Mouse (Mus musculus) midbrain, embryonic 10.5 days (tissue): Measurements from ENCODE around the gene March2. TPM values are rescaled to one million over a fixed set of nuclear protein-coding genes. Genes with fewer than 3 reads are reported as not detected.

Experiments
- DNase-seq: peaks from one replicate; pipeline ENCODE4 v3.0.0-alpha.2; 2017; ENCODE audit warnings: low spot score
- H3K27ac ChIP-seq: fragments of 300-500 bp; sonication (generic); replicated peaks from 2 replicates; pipeline ENCODE4 v1.5.1; 2016; ENCODE audit warnings: mild to moderate bottlenecking
- H3K27me3 ChIP-seq: fragments of 300-500 bp; sonication (generic); 2 replicates; pipeline ENCODE4 v1.6.1; 2016; ENCODE audit warnings: low read depth, mild to moderate bottlenecking; ENCODE audit not compliant: poor library complexity, severe bottlenecking
- H3K36me3 ChIP-seq: fragments of 300-500 bp; sonication (generic); 2 replicates; pipeline ENCODE4 v1.6.1; 2016; ENCODE audit warnings: mild to moderate bottlenecking, moderate library complexity
- H3K4me1 ChIP-seq: fragments of 300-500 bp; sonication (generic); 2 replicates; pipeline ENCODE4 v1.6.1; 2016
- H3K4me3 ChIP-seq: fragments of 300-500 bp; sonication (generic); 2 replicates; pipeline ENCODE4 v1.5.1; 2016; ENCODE audit warnings: mild to moderate bottlenecking, moderate library complexity
- H3K9me3 ChIP-seq: fragments of 300-500 bp; sonication (generic); replicated peaks from 2 replicates; pipeline ENCODE4 v1.6.1; 2016; ENCODE audit warnings: mild to moderate bottlenecking
- WGBS: fragments of 180-500 bp; shearing (Covaris S2); methylation state at CpG from one replicate; pipeline ENCODE4 v1.1.7; 2016; 5-methylcytosine and 5-hydroxymethylcytosine counted together
- polyA plus RNA-seq: library from polyadenylated mRNA; unstranded; fragments of >200 nt; fragmentation: Nextera tagmentation; extraction: Ambion mirVana; gene quantifications from 2 replicates; pipeline ENCODE4 v1.2.1, GENCODE M21; 2016

Gene March2
- polyA plus RNA-seq, 1 experiment from 2014 or later: 35.5 TPM

- H3K36me3 ChIP-seq: peaks cover 51% of the 10 kb centered on the region
- peaks cover 9% of the 10 kb centered on the region; the same call in 1 of the 2 replicates for H3K9me3 ChIP-seq
- H3K27ac ChIP-seq: no peak overlapping the region
- WGBS: 77% methylated on average over 3 of the region's 3 CpGs
- H3K27me3 ChIP-seq: no peaks in the 10 kb centered on the region
- no peak overlapping the region for H3K4me3 ChIP-seq
- no peak for DNase-seq
- H3K4me1 ChIP-seq: no peaks in the 10 kb centered on the region
Measured at GRCm38 (mm10) chr17:33709834-33710233, 8.6 kb downstream of the March2 start.

GRCm38 (mm10) chr17:33703091-33703490 is 15.4 kb downstream of the March2 start:
- DNase-seq: no peak
- WGBS: 94% methylated on average over 9 of the region's 9 CpGs
- H3K36me3 ChIP-seq: peaks cover 47% of the 10 kb centered on the region
- no peaks in the 10 kb centered on the region for H3K9me3 ChIP-seq
- H3K27ac ChIP-seq: no peak overlapping the region
- no peaks in the 10 kb centered on the region for H3K27me3 ChIP-seq
- no peaks in the 10 kb centered on the region for H3K4me1 ChIP-seq
- H3K4me3 ChIP-seq: no peak overlapping the region

- Histone ChIP-seq H3K4me3 (no peak overlapping the region), H3K27ac (no peak overlapping the region), H3K36me3 (peaks cover 47% of the 10 kb centered on the region), H3K9me3 (no peaks in the 10 kb centered on the region), H3K27me3 (no peaks in the 10 kb centered on the region), H3K4me1 (no peaks in the 10 kb centered on the region)
- WGBS: 58% methylated on average over 1 of the region's 1 CpGs
- DNase-seq: no peak
Measured at GRCm38 (mm10) chr17:33702178-33702577, 16.3 kb downstream of the March2 start.

- DNase-seq: no peak
- H3K9me3 ChIP-seq: no peaks in the 10 kb centered on the region
- no peaks in the 10 kb centered on the region for H3K27me3 ChIP-seq
- 81% methylated on average over 1 of the region's 1 CpGs for WGBS
- H3K4me1 ChIP-seq: no peaks in the 10 kb centered on the region
- no peak overlapping the region for H3K4me3 ChIP-seq
- no peak overlapping the region for H3K27ac ChIP-seq
- H3K36me3 ChIP-seq: peaks cover 50% of the 10 kb centered on the region
Measured at GRCm38 (mm10) chr17:33695471-33695870, 23.0 kb downstream of the March2 start.

- 82% methylated on average over 1 of the region's 1 CpGs for WGBS
- Histone ChIP-seq H3K27me3 (no peaks in the 10 kb centered on the region), H3K4me3 (peak within 1 kb of the TSS; percentile 92), H3K4me1 (peaks cover 31% of the 10 kb centered on the region), H3K36me3 (peaks cover 26% of the 10 kb centered on the region), H3K9me3 (no peaks in the 10 kb centered on the region), H3K27ac (peak within 1 kb of the TSS; percentile 99)
- DNase-seq: no peak
Measured at GRCm38 (mm10) chr17:33686760-33687159, 31.7 kb downstream of the March2 start, which contains the start of gene Hnrnpm. Gene Hnrnpm, minus strand, starts transcription at chr17:33686860.

- Histone ChIP-seq H3K4me1 (peaks cover 37% of the 10 kb centered on the region), H3K4me3 (peak overlapping the region; percentile 92), H3K9me3 (no peaks in the 10 kb centered on the region), H3K36me3 (peaks cover 18% of the 10 kb centered on the region), H3K27me3 (no peaks in the 10 kb centered on the region), H3K27ac (peak overlapping the region; percentile 99)
- under 1% methylated on average over 42 of the region's 42 CpGs for WGBS
- DNase-seq: peak; percentile 98
Measured at GRCm38 (mm10) chr17:33685249-33685653, 33.2 kb downstream of the March2 start.

GRCm38 (mm10) chr17:33684671-33685231 is 33.7 kb downstream of the March2 start:
- peak overlapping the region; percentile 99 for H3K27ac ChIP-seq
- H3K36me3 ChIP-seq: peaks cover 18% of the 10 kb centered on the region
- WGBS: under 1% methylated on average over 44 of the region's 44 CpGs
- H3K9me3 ChIP-seq: no peaks in the 10 kb centered on the region
- DNase-seq: no peak
- no peaks in the 10 kb centered on the region for H3K27me3 ChIP-seq
- H3K4me3 ChIP-seq: peak overlapping the region; percentile 92
- peaks cover 37% of the 10 kb centered on the region for H3K4me1 ChIP-seq

- Histone ChIP-seq H3K4me3 (peak overlapping the region; percentile 92; the same call in 1 of the 2 replicates), H3K27me3 (no peaks in the 10 kb centered on the region), H3K27ac (no peak overlapping the region), H3K4me1 (peaks cover 37% of the 10 kb centered on the region), H3K9me3 (no peaks in the 10 kb centered on the region), H3K36me3 (peaks cover 38% of the 10 kb centered on the region)
- no peak for DNase-seq
Measured at GRCm38 (mm10) chr17:33681767-33682166, 36.7 kb downstream of the March2 start.

- no peak for DNase-seq
- H3K36me3 ChIP-seq: peaks cover 55% of the 10 kb centered on the region
Measured at GRCm38 (mm10) chr17:33678771-33679170, 39.7 kb downstream of the March2 start.

GRCm38 (mm10) chr17:33676086-33676485 is 42.4 kb downstream of the March2 start:
- peaks cover 6% of the 10 kb centered on the region; the same call in 1 of the 2 replicates for H3K4me1 ChIP-seq
- no peak for DNase-seq
- WGBS: 94% methylated on average over 2 of the region's 2 CpGs
- H3K36me3 ChIP-seq: peaks cover 53% of the 10 kb centered on the region
- no peaks in the 10 kb centered on the region for H3K27me3 ChIP-seq
- no peaks in the 10 kb centered on the region for H3K9me3 ChIP-seq
- no peak overlapping the region for H3K27ac ChIP-seq
- no peak overlapping the region for H3K4me3 ChIP-seq

More at GRCm38 (mm10) chr17:33678771-33679170, 39.7 kb downstream of the March2 start:
- Histone ChIP-seq H3K27ac (no peak overlapping the region), H3K4me1 (peaks cover 31% of the 10 kb centered on the region), H3K4me3 (no peak overlapping the region), H3K9me3 (no peaks in the 10 kb centered on the region), H3K27me3 (no peaks in the 10 kb centered on the region)

GRCm38 (mm10) chr17:33675452-33675851 is 43.0 kb downstream of the March2 start:
- no peak for DNase-seq
- Histone ChIP-seq H3K36me3 (peaks cover 53% of the 10 kb centered on the region), H3K4me1 (peaks cover 6% of the 10 kb centered on the region; the same call in 1 of the 2 replicates), H3K9me3 (no peaks in the 10 kb centered on the region), H3K4me3 (no peak overlapping the region), H3K27ac (no peak overlapping the region), H3K27me3 (no peaks in the 10 kb centered on the region)

- no peaks in the 10 kb centered on the region for H3K9me3 ChIP-seq
Measured at GRCm38 (mm10) chr17:33673837-33674236, 44.6 kb downstream of the March2 start.

GRCm38 (mm10) chr17:33669681-33670080 is 48.8 kb downstream of the March2 start:
- Histone ChIP-seq H3K4me3 (no peak overlapping the region), H3K27ac (no peak overlapping the region), H3K9me3 (no peaks in the 10 kb centered on the region), H3K4me1 (no peaks in the 10 kb centered on the region), H3K36me3 (peaks cover 68% of the 10 kb centered on the region), H3K27me3 (no peaks in the 10 kb centered on the region)
- 98% methylated on average over 3 of the region's 3 CpGs for WGBS
- DNase-seq: no peak

More at GRCm38 (mm10) chr17:33673837-33674236, 44.6 kb downstream of the March2 start:
- no peak overlapping the region for H3K4me3 ChIP-seq
- H3K36me3 ChIP-seq: peaks cover 59% of the 10 kb centered on the region
- no peaks in the 10 kb centered on the region for H3K27me3 ChIP-seq
- peaks cover 6% of the 10 kb centered on the region; the same call in 1 of the 2 replicates for H3K4me1 ChIP-seq
- no peak overlapping the region for H3K27ac ChIP-seq
- no peak for DNase-seq
- 83% methylated on average over 1 of the region's 1 CpGs for WGBS
